Mouse (Mus musculus) small intestine, adult 2 months (tissue): Measurements from ENCODE around the gene Haus4. TPM values are rescaled to one million over a fixed set of nuclear protein-coding genes. Genes with fewer than 3 reads are reported as not detected.

Experiments
- H3K27ac ChIP-seq: fragments of 200-500 bp; 2 replicates; pipeline ENCODE4 v1.5.1; 2012; ENCODE audit warnings: low read depth, low read length, control low read depth, inconsistent platforms; ENCODE audit not compliant: insufficient read depth
- H3K27me3 ChIP-seq: fragments of 200-500 bp; 2 replicates; pipeline ENCODE4 v1.6.1; 2012; ENCODE audit warnings: mild to moderate bottlenecking, moderate library complexity, low read length, inconsistent platforms; ENCODE audit not compliant: control insufficient read depth, insufficient read depth
- H3K36me3 ChIP-seq: fragments of 200-500 bp; 2 replicates; pipeline ENCODE4 v1.6.1; 2012; ENCODE audit warnings: mild to moderate bottlenecking, low read length, control low read depth, inconsistent platforms; ENCODE audit not compliant: control insufficient read depth, insufficient read depth
- H3K4me1 ChIP-seq: fragments of 200-500 bp; 2 replicates; pipeline ENCODE4 v1.6.1; 2012; ENCODE audit warnings: low read length, inconsistent platforms, mixed read lengths; ENCODE audit not compliant: control insufficient read depth, insufficient read depth, insufficient read length
- H3K4me3 ChIP-seq: fragments of 200-500 bp; 2 replicates; pipeline ENCODE4 v1.5.1; 2012; ENCODE audit warnings: low read depth, mild to moderate bottlenecking, control low read depth, inconsistent platforms, low read length, moderate library complexity
- CTCF ChIP-seq: fragments of 200-500 bp; IDR thresholded peaks from 2 replicates; pipeline ENCODE4 v1.5.1; 2012; ENCODE audit warnings: low read depth, mild to moderate bottlenecking, control low read depth, inconsistent platforms, low read length, moderate library complexity, mixed read lengths; ENCODE audit not compliant: insufficient replicate concordance, insufficient read length; ENCODE audit errors: extremely low read depth
- POLR2A ChIP-seq: fragments of 200-500 bp; IDR thresholded peaks from 2 replicates; pipeline ENCODE4 v1.6.1; 2012; ENCODE audit warnings: low read depth, mild to moderate bottlenecking, control low read depth, inconsistent platforms, low read length, moderate library complexity
- WGBS: fragments of 180-500 bp; shearing (Covaris S2); methylation state at CpG from one replicate; pipeline ENCODE4 v1.1.7; 2018; 5-methylcytosine and 5-hydroxymethylcytosine counted together
- polyA plus RNA-seq: library from polyadenylated mRNA; depleted of rRNA; stranded (reverse); fragments of >200 nt; gene quantifications from 2 replicates; pipeline ENCODE4 v1.2.3, GENCODE M21; 2012

Haus4 gene
- polyA plus RNA-seq, 1 experiment, result 11.8 TPM

- no peak overlapping the region for H3K27ac ChIP-seq
- H3K4me1 ChIP-seq, result no peaks in the 10 kb centered on the region
- no peaks in the 10 kb centered on the region for H3K27me3 ChIP-seq
- TF ChIP-seq POLR2A (no peak), CTCF (no peak)
- H3K4me3 ChIP-seq, result no peak overlapping the region
- peaks cover 6% of the 10 kb centered on the region for H3K36me3 ChIP-seq
- 93% methylated on average over 3 of the region's 3 CpGs for WGBS
Observed at GRCm38 (mm10) chr14:54594055-54594454, 39.6 kb upstream of the Haus4 start.

- no peaks in the 10 kb centered on the region for H3K27me3 ChIP-seq
- H3K27ac ChIP-seq, result no peak overlapping the region
- peaks cover 6% of the 10 kb centered on the region for H3K36me3 ChIP-seq
- WGBS, result 65% methylated on average over 10 of the region's 10 CpGs
- H3K4me3 ChIP-seq, result no peak overlapping the region
- H3K4me1 ChIP-seq, result no peaks in the 10 kb centered on the region
- TF ChIP-seq CTCF, result no peak
- TF ChIP-seq POLR2A, result no peak
Observed at GRCm38 (mm10) chr14:54592319-54592934, 38.0 kb upstream of the Haus4 start.

- no peaks in the 10 kb centered on the region for H3K27me3 ChIP-seq
- no peak overlapping the region for H3K4me3 ChIP-seq
- no peak overlapping the region for H3K27ac ChIP-seq
- no peak for TF ChIP-seq CTCF
- no peak for TF ChIP-seq POLR2A
- H3K36me3 ChIP-seq, result peaks cover 6% of the 10 kb centered on the region
- WGBS, result 94% methylated on average over 16 of the region's 16 CpGs
- no peaks in the 10 kb centered on the region for H3K4me1 ChIP-seq
Observed at GRCm38 (mm10) chr14:54591056-54591455, 36.6 kb upstream of the Haus4 start.

- Histone ChIP-seq H3K4me1 (peaks cover 3% of the 10 kb centered on the region; the same call in 1 of the 2 replicates), H3K36me3 (no peaks in the 10 kb centered on the region), H3K4me3 (no peak overlapping the region), H3K27me3 (no peaks in the 10 kb centered on the region), H3K27ac (no peak overlapping the region)
- TF ChIP-seq CTCF (peak; percentile 66; the same call in 1 of the 2 replicates), POLR2A (no peak)
- WGBS, result 54% methylated on average over 7 of the region's 7 CpGs
Observed at GRCm38 (mm10) chr14:54583681-54584338, 29.4 kb upstream of the Haus4 start.

GRCm38 (mm10) chr14:54582536-54582935 lies 28.1 kb upstream of the Haus4 start:
- Histone ChIP-seq H3K36me3 (no peaks in the 10 kb centered on the region), H3K27ac (no peak overlapping the region), H3K4me1 (peaks cover 7% of the 10 kb centered on the region; the same call in 1 of the 2 replicates), H3K4me3 (no peak overlapping the region), H3K27me3 (no peaks in the 10 kb centered on the region)
- 83% methylated on average over 9 of the region's 9 CpGs for WGBS
- TF ChIP-seq CTCF (no peak), POLR2A (no peak)

GRCm38 (mm10) chr14:54579638-54580037 lies 25.2 kb upstream of the Haus4 start:
- peaks cover 22% of the 10 kb centered on the region for H3K27me3 ChIP-seq
- no peak overlapping the region for H3K4me3 ChIP-seq
- peaks cover 20% of the 10 kb centered on the region for H3K4me1 ChIP-seq
- WGBS, result 60% methylated on average over 7 of the region's 7 CpGs
- TF ChIP-seq POLR2A (no peak), CTCF (no peak)
- H3K36me3 ChIP-seq, result no peaks in the 10 kb centered on the region
- H3K27ac ChIP-seq, result no peak overlapping the region

GRCm38 (mm10) chr14:54578063-54578462 lies 23.6 kb upstream of the Haus4 start:
- Histone ChIP-seq H3K36me3 (no peaks in the 10 kb centered on the region), H3K4me3 (peak overlapping the region; percentile 82), H3K27ac (peak overlapping the region; percentile 43), H3K4me1 (peaks cover 26% of the 10 kb centered on the region), H3K27me3 (peaks cover 22% of the 10 kb centered on the region)
- WGBS, result 1% methylated on average over 10 of the region's 10 CpGs
- TF ChIP-seq POLR2A (no peak), CTCF (no peak)
